Mouse (Mus musculus) lung, postnatal 25 days (tissue): ENCODE data around the gene Tmem238l.
A peak's percentile ranks its signal among the peaks of the same experiment; 100 is the strongest.

ENCODE experiments used
- DNase-seq: peaks from one replicate; pipeline ENCODE4 v3.0.0; 2022; ENCODE audit warnings: low spot score

Gene Tmem238l

GRCm38 (mm10) chr11:66975606-66976330 is 19.3 kb downstream of the Tmem238l start:
- DNase-seq: no peak

GRCm38 (mm10) chr11:66981336-66982115 is 25.1 kb downstream of the Tmem238l start:
- DNase-seq: no peak

GRCm38 (mm10) chr11:66982794-66983193 is 26.4 kb downstream of the Tmem238l start:
- DNase-seq: peak; percentile 37

- DNase-seq: peak; percentile 50
Measured at GRCm38 (mm10) chr11:66983422-66984164, 27.2 kb downstream of the Tmem238l start.

- DNase-seq: peak; percentile 75
Measured at GRCm38 (mm10) chr11:66984165-66985135, 28.0 kb downstream of the Tmem238l start.

GRCm38 (mm10) chr11:66985136-66985702 is 28.8 kb downstream of the Tmem238l start:
- DNase-seq: no peak

GRCm38 (mm10) chr11:66992150-66992549 is 35.7 kb downstream of the Tmem238l start:
- no peak for DNase-seq

GRCm38 (mm10) chr11:66993674-66994073 is 37.2 kb downstream of the Tmem238l start:
- DNase-seq: no peak

- no peak for DNase-seq
Measured at GRCm38 (mm10) chr11:66996446-66996845, 40.0 kb downstream of the Tmem238l start.

GRCm38 (mm10) chr11:66998467-66999403 is 42.3 kb downstream of the Tmem238l start:
- DNase-seq: peak; percentile 89

- no peak for DNase-seq
Measured at GRCm38 (mm10) chr11:67000671-67001070, 44.2 kb downstream of the Tmem238l start.

GRCm38 (mm10) chr11:67001717-67002116 is 45.3 kb downstream of the Tmem238l start:
- DNase-seq: no peak

GRCm38 (mm10) chr11:67002911-67003310 is 46.5 kb downstream of the Tmem238l start:
- DNase-seq: no peak

GRCm38 (mm10) chr11:67007961-67008360 is 51.5 kb downstream of the Tmem238l start:
- no peak for DNase-seq

GRCm38 (mm10) chr11:67008528-67008927 is 52.1 kb downstream of the Tmem238l start:
- no peak for DNase-seq

- no peak for DNase-seq
Measured at GRCm38 (mm10) chr11:67010430-67010829, 54.0 kb downstream of the Tmem238l start.

GRCm38 (mm10) chr11:67011635-67012034 is 55.2 kb downstream of the Tmem238l start:
- no peak for DNase-seq
